Mouse (Mus musculus) stomach, embryonic 14.5 days (tissue): ENCODE measurements around the gene Actr3b. TPM values are rescaled to one million over a fixed set of nuclear protein-coding genes. Genes with fewer than 3 reads are reported as not detected.
"Not testable (repeated sequence)": the region's sequence is repeated elsewhere in the genome, so short reads cannot be mapped to it uniquely, and the experiment has no call there.

Source experiments
- ATAC-seq: fragments of 200-750 bp; cut with Nextera tagmentation; 2 replicates; pipeline ENCODE4 v1.8.0; 2017; ENCODE audit warnings: low read depth, moderate TSS enrichment; ENCODE audit not compliant: insufficient number of reproducible peaks, insufficient read depth, low FRiP score
- H3K27ac ChIP-seq: fragments of 300-500 bp; sonication (generic); 2 replicates; pipeline ENCODE4 v1.5.1; 2014; ENCODE audit warnings: mild to moderate bottlenecking, low read length, moderate library complexity, mixed read lengths
- H3K27me3 ChIP-seq: fragments of 300-500 bp; sonication (generic); 2 replicates; pipeline ENCODE4 v1.6.1; 2014; ENCODE audit warnings: low read length, control low read depth, mixed read lengths; ENCODE audit not compliant: control insufficient read depth, insufficient read depth
- H3K36me3 ChIP-seq: fragments of 300-500 bp; sonication (generic); 2 replicates; pipeline ENCODE4 v1.6.1; 2014; ENCODE audit warnings: mild to moderate bottlenecking, control low read depth, low read length, moderate library complexity, mixed read lengths; ENCODE audit not compliant: control insufficient read depth, insufficient read depth
- H3K4me1 ChIP-seq: fragments of 300-500 bp; sonication (generic); 2 replicates; pipeline ENCODE4 v1.6.1; 2014; ENCODE audit warnings: low read length, control low read depth, mixed read lengths; ENCODE audit not compliant: control insufficient read depth, insufficient read depth
- H3K4me2 ChIP-seq: fragments of 300-500 bp; sonication (generic); replicated peaks from 2 replicates; pipeline ENCODE4 v1.6.1; 2014; ENCODE audit warnings: low read depth, low read length, control low read depth
- H3K4me3 ChIP-seq: fragments of 300-500 bp; sonication (generic); 2 replicates; pipeline ENCODE4 v1.5.1; 2014; ENCODE audit warnings: low read depth, low read length, control low read depth
- H3K9ac ChIP-seq: fragments of 300-500 bp; sonication (generic); replicated peaks from 2 replicates; pipeline ENCODE4 v1.6.1; 2014; ENCODE audit warnings: low read depth, mild to moderate bottlenecking, control low read depth, low read length, moderate library complexity, mixed read lengths
- H3K9me3 ChIP-seq: fragments of 300-500 bp; sonication (generic); 2 replicates; pipeline ENCODE4 v1.6.1; 2016; ENCODE audit warnings: low read depth, low read length, control low read depth; ENCODE audit not compliant: control insufficient read depth
- WGBS: fragments of 180-500 bp; shearing (Covaris S2); extraction: QIAGEN DNeasy Blood & Tissue Kit; methylation state at CpG from one replicate; pipeline ENCODE4 v1.1.7; 2014; 5-methylcytosine and 5-hydroxymethylcytosine counted together
- polyA plus RNA-seq: library from polyadenylated mRNA; unstranded; fragments of >200 nt; fragmentation: Nextera tagmentation; extraction: Ambion mirVana; gene quantifications from 2 replicates; pipeline ENCODE4 v1.2.1, GENCODE M21; 2014

Gene Actr3b
- polyA plus RNA-seq, 1 experiment from 2014 or later = 4.4 TPM

DNA sequence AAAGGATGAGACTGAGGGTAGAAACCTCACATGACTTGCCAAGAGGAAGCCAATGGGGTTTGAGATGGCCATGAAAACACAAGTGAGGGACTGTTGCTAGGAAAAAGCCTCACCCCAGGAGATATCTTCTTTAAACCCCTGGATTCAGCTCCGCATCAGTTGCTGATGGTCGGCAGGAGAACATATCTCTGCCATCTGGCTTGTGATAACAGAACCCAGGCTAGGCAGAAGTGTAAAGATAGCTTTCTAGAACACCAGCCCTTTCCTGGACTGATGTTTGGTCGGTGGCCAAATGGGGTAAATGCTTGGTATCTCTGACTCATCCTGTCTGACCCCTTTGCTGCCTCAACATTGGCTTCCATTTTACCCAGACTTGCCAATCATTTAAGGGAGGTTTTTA, 106.4 kb downstream of the Actr3b start:
- Histone ChIP-seq H3K4me1 (no peaks in the 10 kb centered on the region), H3K4me2 (no peak overlapping the region), H3K36me3 (no peaks in the 10 kb centered on the region), H3K27me3 (no peaks in the 10 kb centered on the region), H3K4me3 (no peak overlapping the region), H3K9me3 (no peaks in the 10 kb centered on the region), H3K9ac (no peak overlapping the region), H3K27ac (no peak overlapping the region)
- 77% methylated on average over 3 of the region's 3 CpGs for WGBS
- ATAC-seq = no peak

DNA sequence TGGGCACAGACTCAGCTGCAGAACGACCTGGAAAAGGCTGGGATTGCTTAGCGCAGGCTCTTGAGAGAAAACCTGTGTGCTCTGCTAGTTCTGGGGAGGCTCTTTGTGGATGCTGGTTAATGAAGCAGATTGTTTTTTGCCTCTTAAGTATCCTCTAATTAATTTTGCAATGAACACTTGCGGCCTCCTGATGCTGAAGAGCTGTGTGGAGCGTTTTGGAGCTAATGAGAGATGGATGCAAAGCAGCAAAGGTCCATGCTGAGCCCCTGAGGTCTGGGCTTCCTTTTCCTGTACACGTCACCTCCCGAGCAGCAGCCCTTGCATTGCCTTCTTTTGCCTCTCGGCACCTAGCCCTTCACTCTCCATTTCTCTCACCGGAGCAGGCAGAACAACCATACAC, 110.1 kb downstream of the Actr3b start:
- 78% methylated on average over 8 of the region's 8 CpGs for WGBS
- H3K4me3 ChIP-seq = no peak overlapping the region
- H3K27me3 ChIP-seq = no peaks in the 10 kb centered on the region
- ATAC-seq = no peak
- no peaks in the 10 kb centered on the region for H3K36me3 ChIP-seq
- no peak overlapping the region for H3K27ac ChIP-seq
- H3K9ac ChIP-seq = no peak overlapping the region
- no peaks in the 10 kb centered on the region for H3K9me3 ChIP-seq
- H3K4me1 ChIP-seq = no peaks in the 10 kb centered on the region
- no peak overlapping the region for H3K4me2 ChIP-seq

DNA sequence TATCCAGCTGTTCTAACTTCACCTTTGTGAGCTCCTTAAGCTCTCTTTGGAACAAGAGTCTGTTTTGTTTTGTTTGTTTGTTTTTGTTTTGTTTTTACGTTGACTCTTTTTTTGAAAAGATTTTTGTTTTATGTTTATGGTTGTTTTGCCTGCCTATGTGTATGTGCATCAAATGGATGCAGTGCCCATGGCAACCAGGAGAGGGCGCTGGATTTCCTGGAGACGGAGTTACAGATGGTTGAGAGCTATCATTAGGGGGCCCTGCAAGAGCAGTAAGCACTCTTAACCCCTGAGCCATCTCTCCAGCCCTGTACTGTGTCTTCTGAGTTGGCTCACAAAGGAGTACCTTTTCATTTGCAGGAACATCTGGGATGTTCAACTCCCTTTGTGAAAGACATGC, 110.8 kb downstream of the Actr3b start:
- Histone ChIP-seq H3K27ac (no peak overlapping the region), H3K36me3 (no peaks in the 10 kb centered on the region), H3K4me1 (no peaks in the 10 kb centered on the region), H3K9me3 (no peaks in the 10 kb centered on the region), H3K4me3 (no peak overlapping the region), H3K4me2 (no peak overlapping the region), H3K27me3 (no peaks in the 10 kb centered on the region), H3K9ac (no peak overlapping the region)
- no peak for ATAC-seq
- whole genome bisulfite sequencing = 58% methylated on average over 3 of the region's 3 CpGs

DNA sequence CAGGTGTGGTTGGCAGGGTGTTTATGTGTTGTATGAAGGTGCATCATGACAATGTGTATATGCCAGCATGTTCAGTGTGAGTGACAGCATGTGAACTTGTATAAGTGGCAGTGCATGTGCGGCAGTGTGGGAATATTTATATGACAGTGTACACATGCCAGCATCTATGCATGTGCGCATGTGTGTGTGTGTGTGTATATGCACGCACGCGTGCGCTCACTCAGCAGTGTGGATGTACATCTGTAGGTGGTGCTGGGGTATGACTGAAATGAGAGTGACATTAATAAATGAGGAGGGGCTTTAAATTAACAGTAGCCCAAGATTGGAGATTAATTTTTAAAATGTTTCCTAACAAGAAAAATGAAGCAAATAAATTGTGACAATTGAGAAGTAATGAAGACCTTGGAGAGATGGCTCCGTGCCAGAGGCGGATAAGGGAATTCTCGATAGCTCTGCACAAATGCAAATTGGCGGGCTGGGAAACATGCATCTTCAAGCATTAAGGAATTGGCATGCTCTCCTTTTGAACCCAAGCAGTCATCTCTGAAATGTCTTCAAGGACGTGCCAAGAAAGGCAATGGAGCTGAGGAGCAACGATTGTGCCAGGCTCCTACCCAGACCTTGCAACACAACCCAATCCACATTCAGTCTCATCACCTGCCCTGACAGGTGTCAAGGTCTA, 111.7 kb downstream of the Actr3b start:
- Histone ChIP-seq H3K9me3 (no peaks in the 10 kb centered on the region), H3K27me3 (no peaks in the 10 kb centered on the region), H3K4me1 (no peaks in the 10 kb centered on the region), H3K36me3 (no peaks in the 10 kb centered on the region), H3K9ac (no peak overlapping the region), H3K4me2 (no peak overlapping the region), H3K4me3 (no peak overlapping the region), H3K27ac (no peak overlapping the region)
- WGBS = 86% methylated on average over 12 of the region's 12 CpGs
- no peak for ATAC-seq

DNA sequence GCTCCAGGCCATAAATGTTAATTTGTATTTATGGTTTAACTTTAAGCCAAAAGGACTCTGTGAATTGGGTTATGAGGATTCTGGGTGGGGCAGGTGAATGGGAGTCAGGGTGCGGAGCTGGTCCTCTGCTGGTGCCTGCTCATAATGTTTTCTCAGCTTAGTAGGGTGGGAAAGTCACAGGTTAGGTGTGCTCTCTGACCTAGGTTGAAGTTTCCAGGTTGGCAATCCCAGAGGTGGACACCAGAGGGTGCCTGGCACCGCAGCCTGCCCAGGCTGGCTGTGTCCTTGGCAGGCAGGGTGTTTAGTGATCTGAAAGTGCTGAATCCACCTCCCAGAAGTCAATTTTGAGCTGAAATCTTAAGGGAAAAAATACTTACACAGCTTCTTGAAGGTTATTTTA, 113.2 kb downstream of the Actr3b start:
- H3K9ac ChIP-seq = no peak overlapping the region
- 64% methylated on average over 2 of the region's 2 CpGs for WGBS
- no peak overlapping the region for H3K27ac ChIP-seq
- ATAC-seq = no peak
- H3K36me3 ChIP-seq = no peaks in the 10 kb centered on the region
- H3K4me3 ChIP-seq = no peak overlapping the region
- no peaks in the 10 kb centered on the region for H3K9me3 ChIP-seq
- H3K4me2 ChIP-seq = no peak overlapping the region
- no peaks in the 10 kb centered on the region for H3K27me3 ChIP-seq
- no peaks in the 10 kb centered on the region for H3K4me1 ChIP-seq

DNA sequence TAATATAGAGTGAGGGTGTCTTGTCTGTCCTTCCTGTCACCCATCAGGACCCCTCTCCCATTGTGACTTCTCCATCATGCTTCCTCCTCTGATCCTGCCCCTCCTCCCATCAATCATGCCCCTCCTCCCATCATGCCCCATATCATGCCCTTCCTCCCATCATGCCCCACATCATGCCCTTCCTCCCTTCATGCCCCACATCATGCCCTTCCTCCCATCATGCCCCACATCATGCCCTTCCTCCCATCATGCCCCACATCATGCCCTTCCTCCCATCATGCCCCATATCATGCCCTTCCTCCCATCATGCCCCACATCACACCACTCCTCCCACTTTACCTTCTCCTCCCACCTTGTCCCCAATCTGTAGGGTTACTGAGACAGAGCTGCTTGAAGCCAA, 116.1 kb downstream of the Actr3b start:
- H3K4me1 ChIP-seq, H3K4me3 ChIP-seq, ATAC-seq, H3K36me3 ChIP-seq, H3K9ac ChIP-seq, H3K27ac ChIP-seq, H3K9me3 ChIP-seq, H3K4me2 ChIP-seq, H3K27me3 ChIP-seq: not testable (repeated sequence)

DNA sequence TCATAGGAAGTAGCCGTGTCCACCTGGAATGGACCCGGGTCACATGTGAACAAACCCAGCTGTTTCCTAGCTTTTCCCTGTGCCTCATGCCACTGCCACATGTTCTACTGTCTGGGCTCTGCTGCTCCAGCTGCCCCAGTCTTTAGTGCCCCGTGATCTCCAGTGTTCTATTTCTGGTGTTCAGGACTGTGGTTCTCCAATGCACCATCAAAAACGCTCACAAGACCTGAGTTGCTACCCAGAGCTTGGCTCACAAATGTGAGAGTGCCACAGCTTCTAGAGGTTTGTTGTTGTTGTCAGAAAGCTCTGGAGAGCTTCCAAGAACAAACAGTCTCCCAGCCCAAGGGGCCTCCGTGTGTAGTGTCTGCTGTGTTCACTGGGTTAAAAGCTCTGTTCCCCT, 117.5 kb downstream of the Actr3b start:
- H3K27me3 ChIP-seq = no peaks in the 10 kb centered on the region
- no peaks in the 10 kb centered on the region for H3K4me1 ChIP-seq
- no peak for ATAC-seq
- no peaks in the 10 kb centered on the region for H3K36me3 ChIP-seq
- no peak overlapping the region for H3K4me2 ChIP-seq
- WGBS = 73% methylated on average over 5 of the region's 5 CpGs
- H3K9me3 ChIP-seq = no peaks in the 10 kb centered on the region
- no peak overlapping the region for H3K4me3 ChIP-seq
- H3K9ac ChIP-seq = no peak overlapping the region
- no peak overlapping the region for H3K27ac ChIP-seq

DNA sequence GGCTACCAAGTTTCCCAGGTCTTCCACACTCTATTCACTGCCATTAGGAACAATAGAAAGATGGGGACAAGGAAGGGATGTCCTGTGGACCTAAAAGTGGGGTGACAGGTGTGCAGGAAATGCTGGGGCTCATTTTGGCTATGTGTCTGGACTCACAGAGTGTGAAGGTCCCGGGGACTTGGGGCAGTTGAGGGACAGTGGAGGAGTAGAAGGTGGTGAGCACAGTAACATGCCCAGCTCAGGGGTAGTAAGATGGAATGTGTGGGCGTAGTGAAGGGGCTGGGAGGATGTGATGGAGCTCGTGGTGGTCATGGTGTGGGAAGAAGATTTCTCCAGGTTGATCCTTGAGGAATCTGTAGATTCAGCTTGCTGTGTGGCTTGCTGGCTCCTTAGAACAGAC, 118.2 kb downstream of the Actr3b start:
- H3K27me3 ChIP-seq = no peaks in the 10 kb centered on the region
- H3K4me3 ChIP-seq = no peak overlapping the region
- H3K27ac ChIP-seq = no peak overlapping the region
- no peak for ATAC-seq
- H3K9me3 ChIP-seq = no peaks in the 10 kb centered on the region
- WGBS = 87% methylated on average over 3 of the region's 3 CpGs
- H3K4me2 ChIP-seq = no peak overlapping the region
- no peaks in the 10 kb centered on the region for H3K36me3 ChIP-seq
- H3K9ac ChIP-seq = no peak overlapping the region
- H3K4me1 ChIP-seq = no peaks in the 10 kb centered on the region

DNA sequence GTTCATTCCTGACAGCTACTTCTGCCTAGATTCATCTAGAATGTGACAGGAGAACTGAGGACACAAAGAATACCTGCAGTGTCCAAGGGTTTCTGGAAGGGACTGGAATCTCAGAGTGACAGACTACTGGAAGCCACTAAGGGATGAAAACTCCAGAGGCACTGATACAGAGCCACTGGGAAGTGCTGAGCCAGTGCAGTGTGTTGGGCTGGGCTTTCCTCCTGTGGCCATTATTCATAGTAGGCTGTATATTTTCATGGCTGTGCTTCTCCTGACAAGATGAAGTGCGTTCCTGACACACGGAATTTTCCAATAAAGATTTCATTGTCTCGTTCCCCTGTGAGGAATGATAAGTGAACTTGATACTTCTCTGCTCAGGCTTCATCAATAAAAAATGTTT, 126.9 kb downstream of the Actr3b start:
- H3K27ac ChIP-seq = no peak overlapping the region
- no peaks in the 10 kb centered on the region for H3K4me1 ChIP-seq
- no peaks in the 10 kb centered on the region for H3K36me3 ChIP-seq
- no peak overlapping the region for H3K9ac ChIP-seq
- peaks cover 3% of the 10 kb centered on the region; the same call in 1 of the 2 replicates for H3K9me3 ChIP-seq
- no peak overlapping the region for H3K4me2 ChIP-seq
- no peak overlapping the region for H3K4me3 ChIP-seq
- no peaks in the 10 kb centered on the region for H3K27me3 ChIP-seq
- WGBS = 57% methylated on average over 3 of the region's 3 CpGs
- no peak for ATAC-seq
